Mouse (Mus musculus): ENCODE results near the gene Ndrg2.
"Not testable (repeated sequence)": the region's sequence is repeated elsewhere in the genome, so short reads cannot be mapped to it uniquely, and the experiment has no call there.

Ndrg2 gene

DNA sequence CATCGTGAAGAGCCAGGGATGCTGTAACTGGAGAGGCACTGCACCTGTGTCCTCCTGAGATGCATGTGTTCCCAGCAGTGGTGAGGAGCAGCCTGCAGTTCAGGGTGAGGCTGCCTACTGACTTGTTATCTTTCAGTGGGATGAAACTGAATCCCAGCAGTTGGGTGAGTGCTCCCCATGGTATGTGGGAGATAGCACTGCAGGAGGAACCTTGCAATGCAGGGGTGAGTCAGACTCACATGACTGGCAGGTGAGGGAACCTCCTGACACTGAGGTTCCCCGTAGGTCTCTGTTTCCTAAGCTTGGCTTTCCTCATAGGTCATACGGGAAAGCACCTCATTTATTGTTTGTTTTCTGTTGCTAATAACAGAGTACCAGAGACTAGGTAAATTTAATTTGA lies 36.4 kb downstream of the Ndrg2 start:
- DNase-seq (ENCODE audit: low read depth, low spot score): no peak

DNA sequence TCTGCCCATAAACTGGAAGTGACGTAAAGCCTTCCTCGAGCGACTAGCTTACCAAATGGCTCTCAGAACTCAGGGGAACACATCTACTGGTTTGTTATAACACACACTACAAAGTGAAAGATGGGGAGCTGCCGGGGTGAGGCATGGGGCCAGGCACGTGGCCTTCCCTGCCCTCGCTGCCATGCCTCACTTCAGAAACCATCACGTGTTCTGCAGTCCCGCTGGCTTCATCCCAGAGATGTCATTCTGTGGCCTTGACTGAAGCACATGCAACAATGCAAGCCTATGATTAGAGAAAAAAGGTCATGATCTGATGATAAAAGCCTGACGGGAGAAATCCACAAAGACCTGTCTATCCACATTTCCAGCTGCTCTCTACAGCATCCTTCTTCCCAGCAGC lies 42.2 kb downstream of the Ndrg2 start:
- no peak for DNase-seq (ENCODE audit: low read depth, low spot score)

DNA sequence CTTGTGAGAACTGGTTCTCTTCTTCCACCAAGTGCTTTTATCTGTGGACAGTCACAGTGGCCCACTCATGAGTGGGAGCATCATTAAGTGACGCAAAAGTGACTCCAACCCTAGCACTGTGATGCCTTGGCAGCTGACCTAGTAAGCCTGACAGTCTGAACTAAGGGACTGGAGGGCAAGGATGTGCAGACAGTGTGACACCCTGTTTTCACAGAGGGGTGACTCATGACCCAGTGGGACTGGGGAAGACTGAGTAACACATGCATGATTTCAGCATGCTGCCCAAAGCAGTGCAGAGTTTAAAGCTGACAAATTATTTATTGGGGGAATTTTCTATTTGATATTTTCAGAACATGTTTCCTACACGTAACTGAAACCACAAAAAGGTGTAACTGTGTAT lies 43.2 kb downstream of the Ndrg2 start:
- no peak for DNase-seq (ENCODE audit: low read depth, low spot score)

DNA sequence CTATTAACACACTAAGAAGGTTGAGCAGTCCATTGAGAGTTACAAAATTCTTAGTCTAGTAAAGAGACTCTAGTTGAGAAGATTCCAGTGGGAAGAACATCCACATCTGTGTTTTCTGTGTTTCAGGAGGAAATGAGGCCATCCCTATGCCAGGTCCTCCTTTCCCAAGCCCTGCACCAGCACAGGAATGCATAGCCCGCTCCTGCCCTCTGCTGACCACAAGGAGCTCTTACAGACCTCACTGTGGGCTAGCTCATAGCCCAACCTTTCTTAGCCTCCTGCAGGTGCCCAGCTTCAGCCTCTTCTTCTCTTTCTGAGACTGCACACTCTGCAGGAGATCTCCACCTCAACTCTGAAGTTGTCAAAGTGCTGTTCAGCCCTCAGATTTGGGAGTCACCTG lies 50.4 kb downstream of the Ndrg2 start:
- peak; percentile 7 for DNase-seq (ENCODE audit: low read depth, low spot score)

DNA sequence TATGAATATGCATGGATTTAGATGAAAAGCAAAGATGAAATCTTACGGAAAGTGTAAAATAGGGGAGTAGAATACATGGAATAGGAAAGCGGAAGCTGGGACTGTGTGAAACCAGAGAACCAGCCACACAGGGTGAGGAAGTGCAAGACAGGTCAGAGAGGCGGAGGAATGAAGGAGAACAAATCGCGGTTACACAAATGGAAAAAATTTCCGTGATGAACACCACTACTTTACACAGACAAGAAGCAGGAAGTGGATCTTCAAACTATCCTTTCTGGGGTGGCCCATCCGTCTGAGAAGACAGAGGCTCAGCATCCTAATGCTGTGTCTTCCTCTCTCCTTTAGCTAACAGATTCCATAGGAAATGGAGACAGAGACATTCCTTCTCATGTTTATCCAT lies 58.7 kb downstream of the Ndrg2 start:
- DNase-seq (ENCODE audit: low read depth, low spot score): not testable (repeated sequence)

Data from embryo, embryonic 11.5 days (tissue).